Mouse (Mus musculus) forebrain, embryonic 11.5 days (tissue): ENCODE measurements at regions not wholly inside any gene's neighbourhood (a gene's known extent, or its start where the extent isn't known, plus 50 kb on each side); places are given as distances from the start of the nearest gene placed in this dataset.

Experiments
- ATAC-seq: fragments of 200-750 bp; cut with Nextera tagmentation; replicated peaks from 2 replicates; pipeline ENCODE4 v1.8.0; 2017; ENCODE audit warnings: moderate TSS enrichment; ENCODE audit not compliant: low FRiP score
- DNase-seq: peaks from one replicate; pipeline ENCODE4 v3.0.0-alpha.2; 2017; ENCODE audit warnings: low spot score
- H3K27ac ChIP-seq: fragments of 300-500 bp; sonication (generic); 2 replicates; pipeline ENCODE4 v1.5.1; 2014; ENCODE audit warnings: low read depth, low read length
- H3K27me3 ChIP-seq: fragments of 300-500 bp; sonication (generic); 2 replicates; pipeline ENCODE4 v1.6.1; 2014; ENCODE audit warnings: mild to moderate bottlenecking, low read length, mixed read lengths; ENCODE audit not compliant: control insufficient read depth, insufficient read depth
- H3K36me3 ChIP-seq: fragments of 300-500 bp; sonication (generic); 2 replicates; pipeline ENCODE4 v1.6.1; 2014; ENCODE audit warnings: mild to moderate bottlenecking, low read length, moderate library complexity, mixed read lengths; ENCODE audit not compliant: control insufficient read depth, insufficient read depth
- H3K4me1 ChIP-seq: fragments of 300-500 bp; sonication (generic); replicated peaks from 2 replicates; pipeline ENCODE4 v1.6.1; 2014; ENCODE audit warnings: low read length, mixed read lengths; ENCODE audit not compliant: control insufficient read depth, insufficient read depth
- H3K4me2 ChIP-seq: fragments of 300-500 bp; sonication (generic); 2 replicates; pipeline ENCODE4 v1.6.1; 2014; ENCODE audit warnings: low read depth, mild to moderate bottlenecking, low read length, moderate library complexity, mixed read lengths; ENCODE audit not compliant: severe bottlenecking
- H3K4me3 ChIP-seq: fragments of 300-500 bp; sonication (generic); 2 replicates; pipeline ENCODE4 v1.5.1; 2014; ENCODE audit warnings: low read depth, low read length
- H3K9ac ChIP-seq: fragments of 300-500 bp; sonication (generic); 2 replicates; pipeline ENCODE4 v1.6.1; 2014; ENCODE audit warnings: low read length
- H3K9me3 ChIP-seq: fragments of 300-500 bp; sonication (generic); 2 replicates; pipeline ENCODE4 v1.6.1; 2016; ENCODE audit warnings: low read length, mixed read lengths; ENCODE audit not compliant: control insufficient read depth
- WGBS: fragments of 180-500 bp; shearing (Covaris S2); extraction: QIAGEN DNeasy Blood & Tissue Kit; methylation state at CpG from one replicate; pipeline ENCODE4 v1.1.7; 2014; 5-methylcytosine and 5-hydroxymethylcytosine counted together

GRCm38 (mm10) chr8:30937449-30938075 is 2490.9 kb upstream of the 5930422O12Rik start:
- WGBS = 80% methylated on average over 4 of the region's 4 CpGs
- Histone ChIP-seq H3K9me3 (no peaks in the 10 kb centered on the region), H3K27me3 (no peaks in the 10 kb centered on the region), H3K36me3 (no peaks in the 10 kb centered on the region), H3K4me2 (no peak overlapping the region), H3K4me3 (no peak overlapping the region), H3K4me1 (no peaks in the 10 kb centered on the region), H3K9ac (no peak overlapping the region), H3K27ac (no peak overlapping the region)
- DNase-seq = no peak
- no peak for ATAC-seq

GRCm38 (mm10) chr8:30940901-30941300 is 2487.6 kb upstream of the 5930422O12Rik start:
- Histone ChIP-seq H3K27me3 (no peaks in the 10 kb centered on the region), H3K36me3 (no peaks in the 10 kb centered on the region), H3K4me1 (no peaks in the 10 kb centered on the region), H3K4me3 (no peak overlapping the region), H3K4me2 (no peak overlapping the region), H3K9ac (no peak overlapping the region), H3K9me3 (no peaks in the 10 kb centered on the region), H3K27ac (no peak overlapping the region)
- DNase-seq (no peak), ATAC-seq (no peak)
- WGBS = 33% methylated on average over 4 of the region's 4 CpGs

GRCm38 (mm10) chr8:30941511-30942175 is 2486.9 kb upstream of the 5930422O12Rik start:
- ATAC-seq = no peak
- Histone ChIP-seq H3K4me2 (no peak overlapping the region), H3K4me3 (no peak overlapping the region), H3K27me3 (no peaks in the 10 kb centered on the region), H3K9me3 (no peaks in the 10 kb centered on the region), H3K4me1 (no peaks in the 10 kb centered on the region), H3K27ac (no peak overlapping the region), H3K9ac (no peak overlapping the region), H3K36me3 (no peaks in the 10 kb centered on the region)
- WGBS = 90% methylated on average over 11 of the region's 11 CpGs
- no peak for DNase-seq

- Histone ChIP-seq H3K27me3 (no peaks in the 10 kb centered on the region), H3K9me3 (no peaks in the 10 kb centered on the region), H3K9ac (no peak overlapping the region), H3K4me3 (no peak overlapping the region), H3K4me2 (no peak overlapping the region), H3K4me1 (no peaks in the 10 kb centered on the region), H3K36me3 (no peaks in the 10 kb centered on the region), H3K27ac (no peak overlapping the region)
- DNase-seq = no peak
- WGBS = 78% methylated on average over 10 of the region's 10 CpGs
- no peak for ATAC-seq
Measured at GRCm38 (mm10) chr8:30946154-30947065, 2482.1 kb upstream of the 5930422O12Rik start.

- ATAC-seq (no peak), DNase-seq (no peak)
- H3K9me3 ChIP-seq = no peaks in the 10 kb centered on the region
- H3K4me3 ChIP-seq = no peak overlapping the region
- H3K36me3 ChIP-seq = no peaks in the 10 kb centered on the region
- no peaks in the 10 kb centered on the region for H3K27me3 ChIP-seq
- no peak overlapping the region for H3K9ac ChIP-seq
- no peak overlapping the region for H3K27ac ChIP-seq
- H3K4me1 ChIP-seq = no peaks in the 10 kb centered on the region
- H3K4me2 ChIP-seq = no peak overlapping the region
Measured at GRCm38 (mm10) chr8:30952818-30953217, 2475.7 kb upstream of the 5930422O12Rik start.

GRCm38 (mm10) chr8:30959436-30960180 is 2468.9 kb upstream of the 5930422O12Rik start:
- 49% methylated on average over 17 of the region's 17 CpGs for WGBS

GRCm38 (mm10) chr8:30960486-30960885 is 2468.0 kb upstream of the 5930422O12Rik start:
- ATAC-seq (no peak), DNase-seq (no peak)
- Histone ChIP-seq H3K9ac (no peak overlapping the region), H3K4me1 (no peaks in the 10 kb centered on the region), H3K4me2 (no peak overlapping the region), H3K36me3 (no peaks in the 10 kb centered on the region), H3K9me3 (no peaks in the 10 kb centered on the region), H3K27ac (no peak overlapping the region), H3K27me3 (no peaks in the 10 kb centered on the region), H3K4me3 (no peak overlapping the region)
- WGBS = 69% methylated on average over 8 of the region's 8 CpGs

More at GRCm38 (mm10) chr8:30959436-30960180, 2468.9 kb upstream of the 5930422O12Rik start:
- no peaks in the 10 kb centered on the region for H3K9me3 ChIP-seq
- DNase-seq (no peak), ATAC-seq (no peak)
- H3K4me3 ChIP-seq = peak overlapping the region; percentile 10; the same call in 1 of the 2 replicates
- no peak overlapping the region for H3K27ac ChIP-seq
- H3K27me3 ChIP-seq = no peaks in the 10 kb centered on the region
- H3K4me1 ChIP-seq = no peaks in the 10 kb centered on the region
- H3K9ac ChIP-seq = no peak overlapping the region
- H3K36me3 ChIP-seq = no peaks in the 10 kb centered on the region
- H3K4me2 ChIP-seq = peak overlapping the region; percentile 38

- no peak for ATAC-seq
- 81% methylated on average over 3 of the region's 3 CpGs for WGBS
- H3K9ac ChIP-seq = no peak overlapping the region
Measured at GRCm38 (mm10) chr8:30962207-30962606, 2466.3 kb upstream of the 5930422O12Rik start.

More at GRCm38 (mm10) chr8:30962207-30962606, 2466.3 kb upstream of the 5930422O12Rik start:
- no peak overlapping the region for H3K4me2 ChIP-seq
- H3K4me1 ChIP-seq = no peaks in the 10 kb centered on the region
- no peak overlapping the region for H3K4me3 ChIP-seq
- H3K27ac ChIP-seq = no peak overlapping the region
- H3K9me3 ChIP-seq = no peaks in the 10 kb centered on the region
- DNase-seq = no peak
- H3K36me3 ChIP-seq = no peaks in the 10 kb centered on the region
- H3K27me3 ChIP-seq = no peaks in the 10 kb centered on the region
